14 mouse cellular contexts compared by ENCODE assay signal in the genomic region with DNA sequence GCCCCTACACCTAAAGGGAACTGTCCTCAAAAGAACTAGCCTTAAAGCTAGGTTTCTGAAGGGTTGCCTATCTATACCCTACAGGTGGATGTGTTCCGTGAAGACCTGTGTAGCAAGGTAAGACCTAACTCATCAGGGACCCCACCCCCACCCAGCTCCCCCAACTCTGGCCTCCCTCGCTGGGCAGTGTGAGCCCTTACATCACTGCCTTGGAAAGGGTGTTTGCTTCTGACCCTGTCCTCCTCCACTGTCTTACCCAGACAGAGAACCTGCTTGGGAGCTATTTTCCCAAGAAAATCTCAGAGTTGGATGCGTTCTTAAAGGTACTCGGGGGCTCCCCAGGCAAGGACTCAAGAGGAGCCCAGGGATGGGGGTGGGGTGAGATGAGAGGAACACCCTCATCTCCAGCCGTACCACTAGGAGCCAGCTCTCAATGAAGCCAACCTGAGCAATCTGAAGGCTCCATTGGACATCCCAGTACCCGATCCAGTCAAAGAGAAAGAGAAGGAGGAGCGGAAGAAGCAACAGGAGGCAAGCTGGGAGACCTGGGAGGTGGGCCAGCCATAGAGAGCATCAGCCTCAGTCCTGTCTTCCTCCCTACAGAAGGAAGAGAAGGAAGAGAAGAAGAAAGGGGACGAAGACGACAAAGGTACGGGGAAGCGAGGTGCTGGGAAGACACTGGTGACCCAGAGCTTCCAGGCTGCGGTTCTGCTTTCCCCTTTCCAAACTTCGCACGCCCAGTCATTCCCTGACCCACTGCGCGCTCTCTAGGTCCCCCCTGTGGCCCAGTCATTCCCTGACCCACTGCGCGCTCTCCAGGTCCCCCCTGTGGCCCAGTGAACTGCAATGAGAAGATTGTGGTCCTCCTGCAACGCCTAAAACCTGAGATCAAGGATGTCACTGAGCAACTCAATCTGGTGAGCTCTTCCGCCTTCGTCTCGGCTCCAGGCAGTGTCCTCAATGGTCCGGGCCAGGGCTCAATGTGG. TPM values are rescaled to one million over a fixed set of nuclear protein-coding genes. Genes with fewer than 3 reads are reported as not detected.
DNase-seq lines count a peak whose midpoint lies in the region; ATAC-seq and TF ChIP-seq lines count a peak whose summit lies in the region.
"Had no signal": no experiment of that assay in that cellular context is flagged by ENCODE, and none has a peak within 500 bp of the region (broad histone marks: within the 10 kb centered on the region; RNA-seq: fewer than 3 reads in every experiment).

No protein-coding gene starts in this region.

- no peak for ATAC-seq in lung, embryonic 14.5 days (ENCODE audit: insufficient read depth)
- ATAC-seq in neural tube, embryonic 15.5 days (ENCODE audit: low FRiP score), result no peak

- H3K27ac ChIP-seq in heart, embryonic 10.5 days, result no peak overlapping the region
- H3K27ac ChIP-seq in lung, embryonic 14.5 days (ENCODE audit: low read depth), result no peak overlapping the region; the same call in 1 of the 2 replicates
- H3K27ac ChIP-seq in neural tube, embryonic 15.5 days (replicated peaks), result no peak overlapping the region
- H3K27ac ChIP-seq: midbrain, embryonic 12.5 days had no signal

- no peak overlapping the region for H3K9ac ChIP-seq in lung, embryonic 14.5 days
- no peak overlapping the region for H3K9ac ChIP-seq in neural tube, embryonic 15.5 days (replicated peaks)

- H3K9me3 ChIP-seq in heart, embryonic 10.5 days, result no peaks in the 10 kb centered on the region
- H3K9me3 ChIP-seq in lung, embryonic 14.5 days (ENCODE audit: low read depth, low read length), result no peaks in the 10 kb centered on the region
- no peaks in the 10 kb centered on the region for H3K9me3 ChIP-seq in neural tube, embryonic 15.5 days (replicated peaks)
- H3K9me3 ChIP-seq: midbrain, embryonic 12.5 days had no signal

- WGBS in heart, embryonic 10.5 days, result 83% methylated on average over 23 of the region's 23 CpGs
- 87% methylated on average over 23 of the region's 23 CpGs for WGBS in lung, embryonic 14.5 days
- 89% methylated on average over 23 of the region's 23 CpGs for WGBS in neural tube, embryonic 15.5 days

- peaks cover 28% of the 10 kb centered on the region for H3K36me3 ChIP-seq in heart, embryonic 10.5 days
- peaks cover 16% of the 10 kb centered on the region for H3K36me3 ChIP-seq in lung, embryonic 14.5 days (ENCODE audit: insufficient read depth)
- peaks cover 21% of the 10 kb centered on the region for H3K36me3 ChIP-seq in neural tube, embryonic 15.5 days

- DNase-seq in heart, embryonic 10.5 days (ENCODE audit: low spot score), result no peak
- DNase-seq in heart, adult 9 months (ENCODE audit: low spot score in 2 of 2), result no peak
- no peak for DNase-seq in lung, embryonic 14.5 days
- no peak for DNase-seq in lung, postnatal 25 days (ENCODE audit: low spot score)
- peak; percentile 39 for DNase-seq in R1 (ENCODE audit: low read depth, low spot score)
- DNase-seq in right cerebral cortex, adult 18-20 months, result no peak
- DNase-seq: adrenal gland, postnatal 14 days; kidney, postnatal 10 days; left cerebral cortex, postnatal 4 days; lung, postnatal 10 days; right cerebral cortex, postnatal 25 days had no signal

- TF ChIP-seq CTCF in lung, embryonic 14.5 days (IDR thresholded peaks at IDR 0.05; ENCODE audit: low read depth), result peak; percentile 10; the same call in 1 of the 2 replicates

- peaks cover 43% of the 10 kb centered on the region for H3K4me1 ChIP-seq in heart, embryonic 10.5 days
- 0 out of 2 replicates have a peak, but pooled peaks cover 6% of the 10 kb centered on the region for H3K4me1 ChIP-seq in lung, embryonic 14.5 days (ENCODE audit: insufficient read depth)
- H3K4me1 ChIP-seq in neural tube, embryonic 15.5 days, result peaks cover 22% of the 10 kb centered on the region

- H3K4me3 ChIP-seq in heart, embryonic 10.5 days, result 0 out of 2 replicates have a peak overlapping the region, but pooled peaks have one; percentile 8
- no peak overlapping the region for H3K4me3 ChIP-seq in lung, embryonic 14.5 days (ENCODE audit: low read depth, low read length)
- no peak overlapping the region for H3K4me3 ChIP-seq in neural tube, embryonic 15.5 days (replicated peaks)

- peak overlapping the region; percentile 78 for H3K4me2 ChIP-seq in lung, embryonic 14.5 days
- H3K4me2 ChIP-seq in neural tube, embryonic 15.5 days, result 0 out of 2 replicates have a peak overlapping the region, but pooled peaks have one; percentile 91

- no peaks in the 10 kb centered on the region for H3K27me3 ChIP-seq in heart, embryonic 10.5 days (ENCODE audit: insufficient read depth, poor library complexity, severe bottlenecking)
- H3K27me3 ChIP-seq in lung, embryonic 14.5 days (ENCODE audit: insufficient read depth, low read length), result no peaks in the 10 kb centered on the region
- H3K27me3 ChIP-seq in neural tube, embryonic 15.5 days (replicated peaks), result no peaks in the 10 kb centered on the region
- H3K27me3 ChIP-seq: midbrain, embryonic 12.5 days had no signal

RNA-seq across cellular contexts. Expression of a gene that starts 1.9 kb away (rescaled TPM):
- polyA plus RNA-seq in heart, embryonic 10.5 days (2016; fragmentation: Nextera tagmentation; extraction: Ambion mirVana), result 173 and 196 TPM in 2 replicates
- 139 and 142 TPM in 2 replicates for polyA plus RNA-seq in lung, embryonic 14.5 days (2014; fragmentation: Nextera tagmentation; extraction: Ambion mirVana)
- polyA plus RNA-seq in neural tube, embryonic 15.5 days (2015; fragmentation: Nextera tagmentation; extraction: Ambion mirVana), result 214 and 228 TPM in 2 replicates

RNA-seq across cellular contexts. Expression of a gene that starts 4.4 kb away (rescaled TPM):
- polyA plus RNA-seq in heart, embryonic 10.5 days (2016; fragmentation: Nextera tagmentation; extraction: Ambion mirVana), result 74.6 and 136 TPM in 2 replicates
- polyA plus RNA-seq in lung, embryonic 14.5 days (2014; fragmentation: Nextera tagmentation; extraction: Ambion mirVana), result 0.76 and 1.7 TPM in 2 replicates
- 1.6 and 2.0 TPM in 2 replicates for polyA plus RNA-seq in neural tube, embryonic 15.5 days (2015; fragmentation: Nextera tagmentation; extraction: Ambion mirVana)
- polyA plus RNA-seq: cortical plate, adult 2 months; midbrain, embryonic 12.5 days had no signal

RNA-seq across cellular contexts. Expression of a gene that starts 5.3 kb away (rescaled TPM):
- polyA plus RNA-seq in heart, embryonic 10.5 days (2016; fragmentation: Nextera tagmentation; extraction: Ambion mirVana), result 17.1 and 22.1 TPM in 2 replicates
- polyA plus RNA-seq in lung, embryonic 14.5 days (2014; fragmentation: Nextera tagmentation; extraction: Ambion mirVana), result 2.1 and 2.4 TPM in 2 replicates
- 49.3 and 56.2 TPM in 2 replicates for polyA plus RNA-seq in neural tube, embryonic 15.5 days (2015; fragmentation: Nextera tagmentation; extraction: Ambion mirVana)

RNA-seq across cellular contexts. Expression of a gene that starts 11.1 kb away (rescaled TPM):
- 188 and 205 TPM in 2 replicates for polyA plus RNA-seq in heart, embryonic 10.5 days (2016; fragmentation: Nextera tagmentation; extraction: Ambion mirVana)
- polyA plus RNA-seq in lung, embryonic 14.5 days (2014; fragmentation: Nextera tagmentation; extraction: Ambion mirVana), result 228 and 242 TPM in 2 replicates
- polyA plus RNA-seq in neural tube, embryonic 15.5 days (2015; fragmentation: Nextera tagmentation; extraction: Ambion mirVana), result 186 and 246 TPM in 2 replicates

RNA-seq across cellular contexts. Expression of a gene that starts 11.7 kb away (rescaled TPM):
- polyA plus RNA-seq in heart, embryonic 10.5 days (2016; fragmentation: Nextera tagmentation; extraction: Ambion mirVana), result 14.4 and 21.9 TPM in 2 replicates
- 14.4 and 16.9 TPM in 2 replicates for polyA plus RNA-seq in lung, embryonic 14.5 days (2014; fragmentation: Nextera tagmentation; extraction: Ambion mirVana)
- 20.4 and 22.0 TPM in 2 replicates for polyA plus RNA-seq in neural tube, embryonic 15.5 days (2015; fragmentation: Nextera tagmentation; extraction: Ambion mirVana)

Comparison
In these comparisons a context has a peak if more than half of its experiments do, and no peak if none do; other contexts are left out.
1. RNA of a gene that starts 4.4 kb away (polyA plus RNA-seq): 74.6 to 136 TPM in heart, embryonic 10.5 days; 1.6 to 2.0 TPM in neural tube, embryonic 15.5 days and 0.76 to 1.7 TPM in lung, embryonic 14.5 days; every median in the first group is over 10 times any median in the second.